Comparison of ENCODE assay signal across 1 mouse cellular context in the genomic region with DNA sequence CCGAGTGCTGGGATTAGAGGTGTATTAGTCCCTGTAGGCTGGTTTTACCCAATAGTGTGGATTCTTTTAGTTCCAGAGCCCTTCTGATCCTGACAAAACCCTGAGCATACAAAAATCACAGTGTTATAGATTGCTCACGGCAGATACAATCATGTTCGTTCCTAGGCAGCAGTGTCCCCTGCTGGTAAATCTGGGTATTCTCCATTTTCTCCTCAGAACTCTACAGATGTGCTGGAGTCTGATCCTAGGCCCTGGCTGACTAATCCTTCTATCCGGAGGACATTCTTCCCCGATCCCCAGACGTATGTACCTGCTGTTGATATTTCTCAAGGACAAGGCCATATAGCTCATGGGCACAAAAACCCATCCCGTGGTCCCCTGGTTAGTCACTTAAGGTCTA.
TF ChIP-seq lines count a peak whose summit lies in the region.

No protein-coding gene starts in this region.

TF ChIP-seq in MEL, 35 proteins besides CTCF, POLR2A, EP300 and RAD21 (continued from another document):
- no peak for TF ChIP-seq MYB (IDR thresholded peaks at IDR 0.05; ENCODE audit: low read depth, low read length)
- peak; percentile 37 for TF ChIP-seq SMC3 (IDR thresholded peaks at IDR 0.05; ENCODE audit: low read depth, low read length)
- no peak for TF ChIP-seq ZNF384 (IDR thresholded peaks at IDR 0.05; ENCODE audit: low read depth, low read length)
- TF ChIP-seq ELF1 (IDR thresholded peaks at IDR 0.05; ENCODE audit: low read depth, low read length): no peak
- TF ChIP-seq TBP (IDR thresholded peaks at IDR 0.05; ENCODE audit: low read depth, low read length): no peak
- TF ChIP-seq BHLHE40 (IDR thresholded peaks at IDR 0.05; ENCODE audit: borderline replicate concordance, low read depth, low read length): no peak
- TF ChIP-seq MAZ (IDR thresholded peaks at IDR 0.05; ENCODE audit: low read depth, low read length): no peak
- 0 out of 2 replicates have a peak, but pooled peaks have one; percentile 4 for TF ChIP-seq ZC3H11A (IDR thresholded peaks at IDR 0.05; ENCODE audit: low read depth, low read length)
